8 mouse cellular contexts compared by ENCODE assay signal in the genomic region with DNA sequence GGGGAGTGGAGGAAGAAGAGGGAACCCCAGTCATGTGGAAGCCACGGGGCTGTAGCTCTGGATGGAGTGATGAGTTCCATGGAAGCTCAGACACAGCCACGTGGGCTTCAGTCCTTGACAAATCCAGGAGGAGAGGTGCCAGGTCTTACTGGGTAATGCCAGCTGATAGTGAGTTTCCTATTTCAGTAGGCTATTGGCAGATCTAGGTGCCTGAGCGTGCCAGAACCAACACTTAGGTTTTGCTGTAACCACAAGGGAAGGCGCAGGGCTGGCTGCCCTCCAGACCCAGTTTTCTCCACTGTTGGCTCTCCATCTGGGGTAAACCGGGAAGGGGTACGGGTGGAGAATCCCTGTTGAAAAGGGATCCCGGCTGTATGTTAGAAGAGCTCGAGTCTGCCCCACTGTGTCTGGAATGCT.
DNase-seq lines count a peak whose midpoint lies in the region; ATAC-seq lines count a peak whose summit lies in the region.

No protein-coding gene starts in this region.

- no peaks in the 10 kb centered on the region for H3K9me3 ChIP-seq in midbrain, embryonic 13.5 days
- no peaks in the 10 kb centered on the region for H3K9me3 ChIP-seq in midbrain, embryonic 11.5 days (ENCODE audit: control insufficient read depth, low read length)

- no peak overlapping the region for H3K9ac ChIP-seq in midbrain, embryonic 13.5 days (replicated peaks)
- no peak overlapping the region for H3K9ac ChIP-seq in midbrain, embryonic 11.5 days (ENCODE audit: low read length)

- no peak for DNase-seq in midbrain, embryonic 11.5 days (ENCODE audit: low spot score, missing footprints)
- DNase-seq in cerebellum, adult 9-10 months: peak; percentile 17
- peak; percentile 75 to 85 for DNase-seq in heart, postnatal 14 days
- peak; percentile 62 to 70 for DNase-seq in left cerebral cortex, postnatal 14 days (ENCODE audit: low spot score in 2 of 2)
- DNase-seq in right cerebral cortex, adult 2 months (ENCODE audit: low spot score in 2 of 2): peak; percentile 57
- DNase-seq in thymus, postnatal 10 days (ENCODE audit: low spot score in 2 of 2): no peak
- DNase-seq in thymus, adult 18-20 months: no peak

- intact Hi-C loops in heart, postnatal 14 days (cut with DNase I): no loop called here
- intact Hi-C loops in left cerebral cortex, postnatal 14 days (cut with DNase I): no loop called here

- H3K4me3 ChIP-seq in midbrain, embryonic 13.5 days (replicated peaks): no peak overlapping the region
- H3K4me3 ChIP-seq in midbrain, embryonic 11.5 days (ENCODE audit: low read depth, low read length): no peak overlapping the region

- WGBS in midbrain, embryonic 13.5 days: 87% methylated on average over 8 of the region's 8 CpGs
- 86% methylated on average over 8 of the region's 8 CpGs for WGBS in midbrain, embryonic 11.5 days

- no peaks in the 10 kb centered on the region for H3K27me3 ChIP-seq in midbrain, embryonic 13.5 days
- H3K27me3 ChIP-seq in midbrain, embryonic 11.5 days (ENCODE audit: control insufficient read depth, insufficient read depth, low read length): no peaks in the 10 kb centered on the region

- no peaks in the 10 kb centered on the region for H3K4me1 ChIP-seq in midbrain, embryonic 13.5 days (replicated peaks)
- no peaks in the 10 kb centered on the region for H3K4me1 ChIP-seq in midbrain, embryonic 11.5 days (ENCODE audit: control insufficient read depth, insufficient read depth, low read length)

- H3K4me2 ChIP-seq in midbrain, embryonic 13.5 days (replicated peaks): no peak overlapping the region
- H3K4me2 ChIP-seq in midbrain, embryonic 11.5 days: no peak overlapping the region

- peaks cover 81% of the 10 kb centered on the region for H3K36me3 ChIP-seq in midbrain, embryonic 13.5 days
- peaks cover 17% of the 10 kb centered on the region for H3K36me3 ChIP-seq in midbrain, embryonic 11.5 days (ENCODE audit: control insufficient read depth, insufficient read depth, low read length)

- H3K27ac ChIP-seq in midbrain, embryonic 13.5 days: peak overlapping the region; percentile 35; the same call in 1 of the 2 replicates
- H3K27ac ChIP-seq in midbrain, embryonic 11.5 days (ENCODE audit: low read depth, low read length): no peak overlapping the region

- ATAC-seq in midbrain, embryonic 13.5 days: no peak
- no peak for ATAC-seq in midbrain, embryonic 11.5 days (ENCODE audit: low FRiP score)

Comparison
In these comparisons a context has a peak if more than half of its experiments do, and no peak if none do; other contexts are left out.
1. DNase-seq: peak in cerebellum, adult 9-10 months (single experiment), heart, postnatal 14 days (2 of 2), left cerebral cortex, postnatal 14 days (2 of 2) and right cerebral cortex, adult 2 months (2 of 2); none in midbrain, embryonic 11.5 days (single experiment), thymus, postnatal 10 days (0 of 2) and thymus, adult 18-20 months (0 of 2).